Mouse (Mus musculus) cerebellum, adult 2 months (tissue): ENCODE results near the gene Hist1h1a.

Source experiments
- CTCF ChIP-seq: fragments of 200-500 bp; IDR thresholded peaks from 2 replicates; pipeline ENCODE4 v1.5.1; 2011; ENCODE audit warnings: low read depth, mild to moderate bottlenecking, control low read depth, low read length, moderate library complexity, borderline replicate concordance; ENCODE audit not compliant: insufficient read depth
- POLR2A ChIP-seq: fragments of 200-500 bp; IDR thresholded peaks from 2 replicates; pipeline ENCODE4 v1.6.1; 2011; ENCODE audit warnings: low read length, control low read depth, borderline replicate concordance; ENCODE audit not compliant: insufficient read depth

- TF ChIP-seq CTCF, result no peak
- no peak for TF ChIP-seq POLR2A
These were observed 25.4 kb upstream of the Hist1h1a start for GRCm38 (mm10) chr13:23738041-23738440.
